Mouse (Mus musculus) spleen, adult 12 weeks (tissue): ENCODE data around the gene Tspo2.

Experiments
- DNase-seq: peaks from one replicate; pipeline ENCODE4 v3.0.0; 2022; ENCODE audit warnings: low spot score

The Tspo2 gene

DNA sequence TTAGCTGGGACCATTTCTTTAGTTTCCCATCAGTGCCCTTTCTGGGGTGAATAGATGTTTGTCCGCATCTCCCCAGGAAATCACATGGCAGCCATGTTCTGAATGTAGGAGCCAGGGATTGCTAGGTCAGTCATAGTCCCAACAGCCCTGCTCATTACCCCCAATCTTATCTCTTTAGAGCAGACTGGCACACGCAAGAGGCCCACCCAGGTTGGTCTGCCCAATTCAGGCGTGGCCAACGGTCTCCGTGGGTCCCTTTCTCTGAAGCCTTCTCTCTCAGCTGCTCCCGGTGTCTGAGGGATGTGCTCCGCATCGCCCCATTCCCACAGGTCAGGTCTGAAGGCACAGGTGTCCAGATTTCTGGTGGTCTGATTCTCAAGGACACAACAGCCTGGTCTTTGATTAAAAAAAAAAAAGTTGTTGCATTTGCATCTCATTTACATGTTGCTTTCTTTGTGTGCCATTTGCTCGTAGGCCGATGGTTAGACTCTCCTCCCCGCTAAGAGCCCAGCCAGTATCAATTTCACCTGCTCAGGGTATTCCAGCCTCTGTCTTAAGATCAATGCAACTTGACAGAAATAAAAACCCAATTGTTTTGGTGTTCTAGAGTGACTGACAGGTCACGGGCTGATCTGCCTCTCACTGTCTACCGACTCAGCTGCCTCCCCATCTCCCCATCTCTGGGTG is 513 bp downstream of the Tspo2 start:
- peak; percentile 66 for DNase-seq

DNA sequence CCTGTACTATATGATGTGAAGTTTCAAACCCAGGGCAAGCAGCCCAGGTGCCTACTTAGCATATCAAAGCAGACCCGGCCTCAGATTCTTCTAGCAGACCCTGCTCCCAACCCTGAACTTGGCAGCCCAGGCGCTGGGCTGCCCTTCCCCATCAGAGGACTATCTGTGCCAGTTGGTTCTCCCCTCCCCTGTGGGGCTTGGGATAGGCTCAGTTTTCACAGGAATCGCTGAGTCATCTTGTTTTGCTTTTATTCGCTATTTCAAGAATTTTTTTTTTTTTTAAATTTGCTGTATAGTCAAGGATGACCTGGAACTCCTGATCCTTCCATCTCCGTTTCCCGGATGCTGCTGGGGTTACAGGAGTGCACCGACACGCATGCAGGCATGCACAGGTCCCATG is 3.6 kb downstream of the Tspo2 start:
- no peak for DNase-seq

DNA sequence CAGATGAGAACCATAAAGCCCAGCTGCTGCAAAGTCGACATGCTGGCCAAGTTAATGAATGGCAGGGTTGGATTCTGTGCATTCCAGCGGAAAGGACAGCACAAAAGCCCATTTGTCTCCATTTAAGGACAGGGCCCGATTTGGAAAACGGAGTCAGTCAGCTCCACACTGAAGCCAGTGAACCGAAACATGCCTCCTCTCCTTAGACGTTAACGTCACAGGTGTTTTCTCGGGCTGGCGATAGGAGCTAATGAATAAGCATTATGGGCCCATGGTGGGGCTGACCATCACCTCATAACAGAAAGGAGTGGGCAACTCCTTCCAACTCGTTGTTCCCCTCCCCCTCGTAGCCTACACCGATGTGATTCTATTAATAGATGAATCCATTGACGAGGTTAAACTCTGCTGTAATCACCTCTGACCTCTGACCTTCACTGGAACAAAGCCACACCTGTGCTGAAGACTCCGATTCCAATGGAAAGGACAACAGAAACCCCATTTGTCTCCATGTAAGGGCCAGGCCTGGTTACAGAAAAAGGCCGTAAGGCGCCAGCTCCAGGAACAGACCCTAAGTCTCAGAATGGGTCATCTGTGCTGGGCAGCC is 7.7 kb downstream of the Tspo2 start:
- DNase-seq, result no peak

DNA sequence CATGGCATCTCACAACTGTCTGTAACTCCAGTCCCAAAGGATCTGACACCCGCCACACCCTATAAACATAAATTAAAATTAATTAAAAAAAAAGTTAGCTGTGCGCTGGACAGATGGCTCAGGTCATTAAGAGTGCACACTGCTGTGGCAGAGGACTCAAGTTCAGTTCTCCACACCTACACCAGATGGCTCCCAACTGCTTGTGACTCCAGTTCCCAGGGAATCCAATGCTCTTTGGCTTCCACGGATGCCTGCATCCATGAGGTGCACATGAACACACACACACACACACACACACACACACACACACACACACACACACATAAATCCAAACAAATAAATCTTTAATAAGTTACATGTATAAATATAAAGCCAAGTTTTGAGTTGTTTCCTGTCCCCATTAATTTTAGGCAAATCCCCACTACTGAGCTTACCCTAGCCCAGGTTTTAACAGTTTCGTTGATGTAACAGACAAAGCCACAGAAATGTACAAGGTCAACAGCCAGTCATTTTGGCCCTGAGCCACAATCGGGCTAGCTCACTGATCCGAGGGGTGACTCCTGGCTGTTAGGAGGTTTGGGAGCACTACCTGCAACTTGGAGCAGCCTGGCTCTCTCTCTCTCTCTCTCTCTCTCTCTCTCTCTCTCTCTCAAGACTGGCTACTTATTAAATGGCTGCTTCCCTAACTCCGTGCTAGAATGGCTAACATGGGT is 8.4 kb downstream of the Tspo2 start:
- no peak for DNase-seq

DNA sequence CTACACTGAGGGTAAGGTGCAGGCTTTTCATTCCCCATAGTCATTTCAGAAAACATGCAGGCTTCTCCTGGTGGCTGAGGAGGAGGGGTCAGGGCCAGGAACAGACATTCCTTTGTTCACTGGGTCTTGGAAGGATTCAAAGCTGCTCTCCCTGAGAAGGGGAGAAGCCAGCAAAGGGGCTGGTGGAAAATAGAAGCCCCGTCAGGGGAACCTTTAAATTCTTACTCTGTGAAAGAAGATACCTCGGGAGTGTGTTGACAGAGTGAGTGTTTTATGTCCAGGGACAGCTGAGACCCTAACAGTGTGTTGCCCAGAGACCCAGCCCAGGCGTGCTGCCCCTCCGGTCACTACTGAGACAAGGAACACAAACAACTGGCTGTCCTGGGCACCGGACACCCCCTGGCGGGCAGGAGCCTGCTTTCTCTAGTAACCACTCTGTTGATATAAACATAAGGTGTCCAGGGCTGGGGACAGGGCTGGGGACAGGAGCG is 13.9 kb downstream of the Tspo2 start:
- DNase-seq, result no peak

DNA sequence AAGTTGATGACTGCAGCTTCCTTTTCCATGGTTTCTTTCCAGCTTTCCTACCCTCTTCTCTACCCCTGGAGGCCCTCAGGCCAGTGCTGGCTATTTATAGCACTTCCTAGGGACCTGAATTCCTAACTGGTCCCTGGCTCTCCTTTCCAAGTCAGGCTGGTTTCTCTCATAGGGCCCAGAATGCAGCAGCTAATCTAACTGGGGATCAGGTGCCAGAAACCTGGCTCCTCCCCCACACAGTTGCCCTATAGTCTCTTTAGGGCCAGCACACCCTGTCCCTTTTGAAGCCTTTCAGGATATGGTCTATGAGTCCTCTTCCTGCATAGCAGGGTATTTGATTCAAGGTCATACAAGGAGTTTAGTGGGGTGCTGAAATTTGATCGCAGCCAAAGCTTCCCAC is 14.8 kb downstream of the Tspo2 start:
- DNase-seq, result no peak

DNA sequence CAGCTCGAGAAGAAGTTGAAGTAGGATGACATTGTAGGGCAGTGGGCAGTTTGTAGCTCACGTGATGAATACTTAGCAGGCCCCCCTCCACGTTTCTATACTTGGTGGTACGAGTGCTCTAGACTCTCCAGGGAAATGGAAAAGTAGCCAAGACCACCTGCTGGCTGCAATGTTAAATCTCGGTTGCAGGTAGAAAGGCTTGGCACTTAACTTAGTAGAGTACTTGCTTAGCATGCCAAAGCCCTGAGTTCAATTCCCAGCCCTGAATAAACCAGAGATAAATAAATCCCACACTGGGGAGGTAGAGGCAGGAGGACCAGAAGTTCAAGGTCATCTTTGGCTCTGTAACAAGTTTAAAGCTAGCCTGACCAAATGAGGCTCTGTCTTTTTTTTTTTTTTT is 16.8 kb downstream of the Tspo2 start:
- no peak for DNase-seq

DNA sequence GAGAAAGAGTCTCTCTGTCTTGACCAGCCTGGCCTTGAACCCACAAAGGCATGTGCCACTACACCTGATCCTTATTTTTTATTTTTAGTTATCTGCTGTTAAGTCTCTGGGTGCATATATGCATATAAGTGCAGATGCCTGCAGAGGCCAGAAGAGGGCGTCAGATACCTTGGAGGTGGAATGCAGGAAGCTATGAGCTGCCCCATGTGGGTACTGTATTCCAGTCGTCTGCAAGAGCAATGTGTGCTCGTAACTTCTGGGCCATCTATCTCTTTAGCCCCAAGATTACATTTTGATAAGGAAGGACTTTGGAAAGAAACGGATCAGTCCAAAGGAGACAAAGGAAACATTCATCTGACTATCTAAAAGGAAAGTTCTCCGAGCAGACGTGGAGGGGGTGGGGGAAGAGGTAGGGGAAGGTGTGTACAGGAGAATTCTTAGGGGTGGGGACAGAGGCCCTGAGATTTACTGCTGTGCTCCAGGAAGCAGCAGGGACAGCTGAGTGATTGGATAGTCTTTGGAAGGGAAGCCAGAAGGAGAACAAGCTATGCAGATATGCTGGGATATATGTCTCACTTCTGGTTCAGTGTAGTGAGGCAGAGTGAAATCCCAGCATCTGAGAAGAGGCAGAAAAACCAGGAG is 17.5 kb downstream of the Tspo2 start:
- no peak for DNase-seq

DNA sequence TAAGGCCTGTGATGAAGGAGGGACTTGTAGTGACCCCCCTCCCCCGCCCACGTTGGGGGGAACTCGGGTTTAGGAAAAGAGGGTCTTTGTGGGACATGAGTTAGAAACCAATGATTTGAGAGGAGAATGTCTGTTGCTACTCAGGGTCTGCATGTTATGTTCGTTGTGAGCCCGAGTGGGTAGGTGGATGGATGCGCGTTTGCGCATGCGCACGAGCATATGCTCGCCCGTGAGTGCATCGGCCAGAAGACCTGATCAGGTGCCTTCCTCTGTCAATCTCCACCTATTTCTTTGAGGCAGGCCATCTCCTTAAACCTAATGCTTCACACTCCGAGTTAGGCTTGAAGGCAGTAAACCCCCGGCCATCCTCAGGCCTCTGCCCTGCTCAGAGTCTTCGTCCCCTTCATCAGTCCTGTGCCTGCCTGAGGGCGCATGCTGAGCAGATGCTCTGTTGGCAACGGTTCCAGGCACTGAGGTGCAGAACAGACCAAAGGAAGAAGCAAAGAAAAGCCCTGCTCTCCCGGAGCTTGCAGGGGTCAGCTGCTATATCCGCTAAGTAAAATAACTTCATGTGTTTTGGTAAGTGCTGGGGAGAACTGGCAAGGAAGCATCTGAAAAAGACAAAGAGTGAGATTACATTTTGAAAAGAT is 18.2 kb downstream of the Tspo2 start:
- no peak for DNase-seq

DNA sequence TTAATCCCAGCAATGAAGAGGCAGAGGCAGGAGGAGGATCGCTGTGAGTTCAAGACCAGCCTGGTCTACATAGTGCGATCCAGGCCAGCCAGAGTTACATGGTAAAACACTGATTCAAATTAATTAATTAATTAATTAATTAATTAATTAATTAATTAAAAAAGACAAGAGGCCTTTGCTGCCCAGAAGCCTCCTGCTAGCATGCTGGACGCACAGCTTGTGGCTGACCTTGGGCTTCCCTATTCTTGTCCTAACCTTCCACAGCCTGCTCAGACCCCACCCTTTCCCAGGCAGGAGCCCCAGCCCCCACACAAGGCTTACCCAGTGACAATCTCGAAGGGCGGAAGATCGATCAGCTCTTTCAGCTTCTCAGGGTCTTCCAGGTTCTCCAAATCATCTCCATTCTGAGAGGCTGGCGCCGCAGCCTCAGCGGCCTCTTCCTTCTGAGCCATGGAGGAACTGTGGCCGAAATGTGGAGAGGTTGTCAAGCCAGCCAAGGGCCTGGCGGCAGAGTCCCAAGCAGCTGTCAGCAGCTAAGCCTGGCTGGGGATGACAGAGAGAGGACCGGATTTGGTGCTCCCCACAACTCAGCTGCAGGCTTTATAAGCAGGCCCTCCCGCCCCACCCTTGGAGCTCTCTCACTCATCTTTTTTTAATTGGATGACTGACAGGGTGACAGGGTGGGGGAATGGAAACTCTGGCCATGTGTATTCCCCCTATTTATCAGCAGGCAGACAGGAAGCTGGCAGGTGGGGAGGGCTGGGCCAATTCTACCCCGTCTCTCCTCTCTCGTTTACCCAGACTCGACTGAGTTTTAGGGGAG is 19.0 kb downstream of the Tspo2 start, which contains the start of gene Apobec2:
Gene Apobec2, minus strand, starts transcription at position 773 of the 823 bp plus-strand sequence.
- no peak for DNase-seq

DNA sequence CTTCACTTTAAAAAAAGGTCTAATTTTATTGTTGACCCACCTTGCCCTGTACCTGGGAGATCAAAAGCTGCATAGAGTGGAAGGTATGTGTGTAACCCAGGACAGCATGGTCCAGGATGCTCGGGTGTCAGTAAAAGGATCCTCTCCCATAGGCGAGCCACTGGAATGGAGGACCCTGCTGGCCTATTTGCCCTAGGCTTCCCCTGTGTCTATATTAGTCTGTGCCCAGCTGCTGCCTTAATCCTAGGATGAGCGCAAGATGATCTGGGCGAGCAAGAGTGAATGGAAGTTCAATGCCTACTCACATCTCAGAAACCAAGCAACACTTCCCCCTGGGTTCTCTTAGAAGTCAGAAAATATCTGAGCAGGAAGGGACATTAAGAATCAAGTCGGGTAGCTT is 20.3 kb downstream of the Tspo2 start:
- no peak for DNase-seq

DNA sequence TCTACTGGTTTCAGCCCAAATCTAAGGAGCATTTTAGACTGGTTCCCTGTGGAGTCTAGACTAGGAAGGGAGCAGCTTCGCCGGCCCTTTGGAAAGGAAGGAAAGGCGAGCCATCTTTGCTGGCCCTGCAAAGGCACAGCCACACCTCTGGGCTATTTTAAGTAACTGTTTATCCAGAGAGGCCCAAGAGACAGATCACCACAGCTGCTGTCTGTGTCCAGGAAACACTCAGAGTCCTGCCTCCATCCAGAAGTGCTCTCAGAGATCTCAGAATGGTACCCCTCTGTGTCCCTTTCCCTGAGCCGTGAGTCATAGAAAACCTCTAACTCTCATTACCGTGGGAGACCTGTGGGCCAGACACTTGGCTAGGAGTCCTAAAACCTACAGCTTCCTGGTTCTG is 20.9 kb downstream of the Tspo2 start:
- DNase-seq, result no peak

DNA sequence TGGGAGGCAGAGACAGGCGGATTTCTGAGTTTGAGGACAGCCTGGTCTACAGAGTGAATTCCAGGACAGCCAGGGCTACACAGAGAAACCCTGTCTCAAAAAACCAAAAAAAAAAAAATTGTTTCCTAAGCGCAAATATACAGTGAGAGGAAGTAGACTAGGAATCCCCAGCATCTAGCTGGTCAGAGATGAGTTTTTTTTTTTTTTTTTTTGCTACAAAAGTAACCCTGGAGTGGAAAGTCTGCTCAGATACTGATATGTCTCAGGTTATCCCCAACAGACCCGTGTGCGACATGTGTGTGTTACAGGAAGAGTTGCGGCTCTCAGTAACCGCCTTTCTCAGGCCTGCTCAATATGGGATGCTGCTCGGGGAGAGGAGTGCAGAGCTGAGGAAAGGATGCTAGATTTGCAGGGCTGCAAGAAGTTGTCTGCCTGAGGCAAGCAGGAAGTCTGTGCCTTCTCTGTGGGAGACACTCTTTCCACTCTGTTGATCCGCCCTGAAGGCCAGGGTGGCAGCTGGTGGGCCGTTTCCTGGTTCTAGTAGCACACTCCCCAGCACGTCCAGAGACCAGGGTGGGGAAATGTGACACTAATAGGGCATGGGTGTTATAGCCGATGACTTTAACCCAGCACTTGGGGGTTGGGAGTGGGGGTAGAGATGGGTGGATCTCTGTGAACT is 23.3 kb downstream of the Tspo2 start:
- no peak for DNase-seq

DNA sequence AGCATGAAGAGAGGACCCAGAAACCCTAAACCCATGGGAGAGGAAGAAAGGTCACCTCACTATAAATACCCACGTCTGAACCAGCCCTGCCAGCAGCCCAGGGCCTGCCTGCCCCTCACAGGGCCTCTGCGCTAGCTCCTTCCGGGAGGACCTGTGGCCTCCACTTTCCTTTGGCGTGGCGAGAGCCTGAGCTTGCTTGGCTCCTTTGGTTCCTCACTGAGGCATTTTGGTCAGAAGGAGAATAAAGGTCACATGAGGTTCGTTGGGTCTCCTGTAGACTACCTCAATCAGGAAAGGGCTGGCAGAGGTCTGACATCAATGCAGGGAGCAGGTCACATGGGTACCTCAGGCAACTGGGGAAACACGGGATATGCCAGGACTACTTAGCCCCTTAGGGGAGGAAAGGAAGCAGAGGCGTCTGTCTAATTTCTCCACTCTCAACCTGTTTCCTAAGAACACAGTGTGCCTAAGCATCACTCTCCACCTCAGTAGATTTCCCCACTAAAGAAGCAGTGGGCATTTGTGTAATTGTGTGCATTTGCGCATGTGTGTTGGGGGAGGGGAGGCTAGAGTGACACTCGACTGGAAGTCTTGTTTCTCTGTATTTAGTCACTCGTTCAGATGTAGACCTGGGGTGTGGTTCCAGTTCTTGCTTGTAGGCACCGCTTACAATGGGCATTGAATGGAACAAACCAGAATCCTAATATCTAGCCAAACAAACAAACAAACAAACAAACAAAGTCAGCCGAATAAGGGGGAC is 24.2 kb downstream of the Tspo2 start:
- no peak for DNase-seq

DNA sequence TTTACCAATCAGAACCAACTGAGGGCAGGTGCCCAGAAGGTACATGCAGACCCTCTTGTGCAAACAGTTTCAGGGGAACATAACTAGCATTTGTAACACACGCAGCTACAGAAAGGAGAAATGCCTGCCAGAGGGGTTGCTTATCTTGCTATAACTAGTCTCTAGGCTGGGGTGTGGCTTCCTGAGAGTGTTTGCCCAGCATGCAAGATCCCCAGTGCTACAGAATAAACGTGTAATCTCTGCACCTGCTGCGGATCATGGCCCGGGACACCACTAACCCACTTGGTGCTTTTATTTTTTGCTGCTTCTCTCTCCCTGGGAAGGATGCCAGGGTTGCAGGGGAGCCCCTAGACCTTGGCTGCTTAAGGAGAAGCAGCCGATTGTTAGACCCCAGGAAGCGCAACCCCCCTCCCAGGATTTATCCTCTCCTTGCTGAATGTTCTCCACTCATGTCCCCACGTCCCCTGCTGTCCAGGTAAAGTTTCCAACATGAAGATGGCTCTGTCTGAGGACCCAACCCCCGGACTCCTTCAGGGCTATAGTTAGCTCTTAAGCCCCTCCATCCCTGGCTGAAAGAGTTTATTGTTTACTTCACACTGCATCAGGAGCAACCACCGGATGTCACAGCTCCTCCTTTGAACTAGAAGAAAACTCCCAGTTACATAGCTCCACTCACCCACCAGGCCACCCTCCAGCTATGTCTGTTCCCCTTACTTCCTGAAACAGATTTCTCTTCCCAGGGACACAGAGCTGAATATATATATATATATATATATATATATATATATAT is 25.3 kb downstream of the Tspo2 start:
- DNase-seq, result no peak

DNA sequence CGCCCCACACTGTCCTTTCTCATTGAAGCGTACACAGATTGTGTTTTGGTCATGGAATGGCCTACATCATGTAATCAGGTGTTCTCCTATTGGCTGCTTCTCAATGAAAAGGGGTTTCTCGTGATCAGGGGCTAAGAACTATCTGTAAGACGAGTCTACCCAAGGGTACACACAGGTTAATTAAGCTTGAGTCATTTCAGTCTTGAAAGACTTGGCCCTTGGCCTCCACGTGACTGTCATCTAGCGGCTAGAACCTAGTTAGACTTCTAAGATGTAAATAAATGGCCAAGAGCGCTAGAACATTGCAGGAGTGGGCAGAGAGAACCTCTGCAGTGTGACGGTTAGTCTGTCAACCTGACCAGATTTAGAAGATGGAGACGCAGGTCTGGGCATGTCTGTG is 27.1 kb downstream of the Tspo2 start:
- no peak for DNase-seq

DNA sequence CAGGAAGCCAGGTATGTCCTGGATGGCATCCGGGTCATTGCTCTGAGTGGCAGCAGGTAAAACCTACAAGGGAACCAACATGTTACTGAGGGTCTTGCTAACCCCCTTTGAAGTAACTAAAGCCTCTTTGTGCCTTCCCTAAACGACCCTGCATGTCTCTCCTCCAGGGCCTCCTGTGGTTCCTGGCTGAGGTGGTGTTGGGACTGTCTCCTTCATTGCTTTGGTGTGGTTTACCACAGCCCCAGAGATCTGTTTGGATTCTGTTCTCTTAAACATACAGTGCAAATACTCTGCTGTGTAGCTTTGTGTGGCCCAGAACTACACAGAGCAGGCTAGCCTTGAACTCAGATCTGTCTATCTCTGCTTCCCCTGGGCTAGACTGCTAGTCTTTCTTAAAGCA is 31.8 kb downstream of the Tspo2 start:
- no peak for DNase-seq

DNA sequence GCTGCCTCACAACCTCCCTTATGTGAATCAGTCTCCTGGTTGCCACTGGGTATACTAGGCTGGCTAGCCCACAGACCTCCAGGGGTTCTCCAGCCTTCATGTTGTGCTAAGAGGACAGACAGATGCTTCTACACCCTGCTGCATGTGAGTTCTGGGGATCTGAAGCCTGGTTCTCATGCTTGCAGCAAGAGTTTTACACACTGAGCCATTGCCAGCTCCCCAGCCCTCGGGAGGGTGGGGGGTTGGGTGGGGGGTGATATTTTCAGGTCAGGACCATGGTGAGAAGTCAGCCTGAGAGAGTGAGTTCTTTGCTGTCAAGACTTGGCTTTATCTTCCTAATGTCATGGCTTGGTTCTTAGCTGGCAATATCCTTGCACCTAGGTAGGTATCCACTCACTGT is 32.5 kb downstream of the Tspo2 start:
- DNase-seq, result no peak

DNA sequence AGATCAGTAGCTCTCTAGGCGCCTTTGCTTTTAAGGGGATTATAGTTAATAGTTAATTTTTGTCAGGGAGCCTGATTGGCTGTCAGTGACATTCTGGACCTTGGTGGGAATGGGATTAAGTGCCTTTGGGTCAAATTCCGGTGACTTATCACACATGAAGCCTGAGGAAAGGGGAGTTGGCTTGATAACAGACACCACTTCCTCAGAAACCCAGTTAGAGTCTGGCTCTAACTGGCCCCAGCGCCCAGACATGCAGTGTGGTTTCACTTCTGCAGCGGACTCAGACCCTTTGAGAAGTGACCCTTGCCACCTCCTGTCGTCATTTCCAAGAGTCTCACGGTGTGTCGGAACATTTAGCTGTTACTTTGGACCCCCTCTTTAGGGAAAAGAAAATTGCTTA is 33.1 kb downstream of the Tspo2 start:
- no peak for DNase-seq
